Mouse (Mus musculus) right cerebral cortex, adult 2 months (tissue): Measurements from ENCODE around the gene Dhx16.
A peak's percentile ranks its signal among the peaks of the same experiment; 100 is the strongest.
"Not testable (repeated sequence)": the region's sequence is repeated elsewhere in the genome, so short reads cannot be mapped to it uniquely, and the experiment has no call there.

Experiments used
- DNase-seq, 2 experiments: peaks; one replicate each; pipeline ENCODE4 v3.0.0; 2021 to 2022; ENCODE audit warnings: low spot score in 2 of 2

Dhx16 gene

GRCm38 (mm10) chr17:35879245-35880057 is at the start of gene Dhx16:
Gene Dhx16, plus strand, starts transcription at chr17:35879819.
- peak; percentile 96 to 98 for DNase-seq

- no peak for DNase-seq
Observed at GRCm38 (mm10) chr17:35832400-35833238, 47.0 kb upstream of the Dhx16 start.

- no peak for DNase-seq
Observed at GRCm38 (mm10) chr17:35833239-35833751, 46.3 kb upstream of the Dhx16 start.

- DNase-seq, result no peak
Observed at GRCm38 (mm10) chr17:35833894-35834293, 45.7 kb upstream of the Dhx16 start.

- peak in 1 of 2 experiments; percentile 56 for DNase-seq
Observed at GRCm38 (mm10) chr17:35834696-35835422, 44.8 kb upstream of the Dhx16 start.

GRCm38 (mm10) chr17:35835424-35836140 is 44.0 kb upstream of the Dhx16 start:
- no peak for DNase-seq

- DNase-seq, result peak; percentile 93 to 94
Observed at GRCm38 (mm10) chr17:35836178-35836965, 43.2 kb upstream of the Dhx16 start.

- peak; percentile 80 to 81 for DNase-seq
Observed at GRCm38 (mm10) chr17:35836991-35837422, 42.6 kb upstream of the Dhx16 start.

- peak in 1 of 2 experiments; percentile 53 for DNase-seq
Observed at GRCm38 (mm10) chr17:35837487-35837886, 42.1 kb upstream of the Dhx16 start.

- peak; percentile 96 to 98 for DNase-seq
Observed at GRCm38 (mm10) chr17:35838122-35838544, 41.5 kb upstream of the Dhx16 start, which contains the start of gene Tubb5. Gene Tubb5, minus strand, starts transcription at chr17:35838306.

GRCm38 (mm10) chr17:35838570-35838969 is 41.0 kb upstream of the Dhx16 start:
- DNase-seq, result no peak

GRCm38 (mm10) chr17:35839002-35839401 is 40.6 kb upstream of the Dhx16 start:
- not testable (repeated sequence) for DNase-seq

- no peak for DNase-seq
Observed at GRCm38 (mm10) chr17:35840561-35840960, 39.1 kb upstream of the Dhx16 start.

GRCm38 (mm10) chr17:35841076-35841950 is 38.3 kb upstream of the Dhx16 start, which contains the start of gene Mdc1:
Gene Mdc1, plus strand, starts transcription at chr17:35841515.
- peak; percentile 99 to 100 for DNase-seq

- DNase-seq, result no peak
Observed at GRCm38 (mm10) chr17:35842006-35842405, 37.6 kb upstream of the Dhx16 start.

- no peak for DNase-seq
Observed at GRCm38 (mm10) chr17:35843514-35843913, 36.1 kb upstream of the Dhx16 start.

GRCm38 (mm10) chr17:35848112-35848511 is 31.5 kb upstream of the Dhx16 start:
- no peak for DNase-seq

GRCm38 (mm10) chr17:35850974-35851373 is 28.6 kb upstream of the Dhx16 start:
- DNase-seq, result no peak

- no peak for DNase-seq
Observed at GRCm38 (mm10) chr17:35859371-35859770, 20.2 kb upstream of the Dhx16 start.
